Mouse (Mus musculus) granulocyte monocyte progenitor cell, adult 5-6 weeks (primary cell): ENCODE measurements around the gene Farsb. TPM values are rescaled to one million over a fixed set of nuclear protein-coding genes. Genes with fewer than 3 reads are reported as not detected.

Experiments used
- ATAC-seq: replicated peaks from 2 replicates; pipeline ENCODE4 v1.8.0; 2016; ENCODE audit warnings: mild to moderate bottlenecking, moderate TSS enrichment, inconsistent platforms; ENCODE audit not compliant: poor library complexity, severe bottlenecking
- total RNA-seq, 2 experiments: library from RNA; stranded (forward) in 1 of 2; stranded (reverse) in 1 of 2; fragments of 200-712, 200-1000 nt in 1 of 2; fragments of >200 nt in 1 of 2; fragmentation: Nextera tagmentation in 1 of 2; gene quantifications; 2 replicates each; pipeline ENCODE4 v1.2.3; 2014 to 2017

Farsb gene
- total RNA-seq, 2 experiments from 2014 or later, result 75.1 to 81.3 TPM

GRCm38 (mm10) chr1:78370121-78370520, 118.6 kb downstream of the Farsb start:
- ATAC-seq, result no peak

Other genes with a start within 250 kb of the Farsb start
- gene Sgpp2, start 178.6 kb downstream of the Farsb start, total RNA-seq (2014; fragmentation: Nextera tagmentation), result not detected in 2 replicates
- not detected in 2 replicates for gene Sgpp2, start 178.6 kb downstream of the Farsb start, total RNA-seq (2017)
- gene Mogat1, start 22.1 kb upstream of the Farsb start, total RNA-seq (2014; fragmentation: Nextera tagmentation), result not detected in 2 replicates
- not detected in 2 replicates for gene Mogat1, start 22.1 kb upstream of the Farsb start, total RNA-seq (2017)
- gene BC035947, start 23.3 kb upstream of the Farsb start, total RNA-seq (2014; fragmentation: Nextera tagmentation), result not detected in 2 replicates
- not detected in 2 replicates for gene BC035947, start 23.3 kb upstream of the Farsb start, total RNA-seq (2017)
- gene Acsl3, start 168.9 kb upstream of the Farsb start, total RNA-seq (2014; fragmentation: Nextera tagmentation), result 11.2 and 11.8 TPM in 2 replicates
- 24.3 and 37.7 TPM in 2 replicates for gene Acsl3, start 168.9 kb upstream of the Farsb start, total RNA-seq (2017)
- 9.0 and 9.2 TPM in 2 replicates for gene Utp14b, start 169.1 kb upstream of the Farsb start, total RNA-seq (2014; fragmentation: Nextera tagmentation)
- gene Utp14b, start 169.1 kb upstream of the Farsb start, total RNA-seq (2017), result 10.3 and 11.4 TPM in 2 replicates